Mouse (Mus musculus) hindlimb bud, embryonic 11.5 days (tissue): Measurements from ENCODE around the gene F11.

Experiments used
- DNase-seq: peaks from one replicate; pipeline ENCODE4 v3.0.0-alpha.2; 2012; ENCODE audit warnings: low read depth, low spot score; ENCODE audit errors: extremely low spot score

Gene F11

GRCm38 (mm10) chr8:45246307-45246706, 15.5 kb downstream of the F11 start:
- DNase-seq = no peak

- no peak for DNase-seq
Measured at GRCm38 (mm10) chr8:45239363-45239762, 22.5 kb downstream of the F11 start.

GRCm38 (mm10) chr8:45238282-45238681, 23.5 kb downstream of the F11 start:
- peak; percentile 12 for DNase-seq

GRCm38 (mm10) chr8:45236164-45236912, 25.5 kb downstream of the F11 start:
- peak; percentile 39 for DNase-seq

GRCm38 (mm10) chr8:45235228-45235627, 26.6 kb downstream of the F11 start:
- DNase-seq = no peak

GRCm38 (mm10) chr8:45233256-45233655, 28.6 kb downstream of the F11 start:
- DNase-seq = no peak

- no peak for DNase-seq
Measured at GRCm38 (mm10) chr8:45202476-45202875, 59.4 kb downstream of the F11 start.

GRCm38 (mm10) chr8:45201605-45202004, 60.2 kb downstream of the F11 start:
- DNase-seq = no peak

GRCm38 (mm10) chr8:45197294-45197693, 64.5 kb downstream of the F11 start:
- no peak for DNase-seq

GRCm38 (mm10) chr8:45195954-45196526, 65.8 kb downstream of the F11 start:
- no peak for DNase-seq
